Mouse (Mus musculus) stomach, postnatal 0 days (tissue): ENCODE measurements around the gene Cryba4. TPM values are rescaled to one million over a fixed set of nuclear protein-coding genes. Genes with fewer than 3 reads are reported as not detected.

Experiments
- ATAC-seq: fragments of 200-750 bp; cut with Nextera tagmentation; 2 replicates; pipeline ENCODE4 v1.8.0; 2017; ENCODE audit not compliant: low FRiP score, low TSS enrichment
- DNase-seq: peaks from one replicate; pipeline ENCODE4 v3.0.0-alpha.2; 2016; ENCODE audit warnings: low spot score
- H3K27ac ChIP-seq: fragments of 300-500 bp; sonication (generic); replicated peaks from 2 replicates; pipeline ENCODE4 v1.5.1; 2014; ENCODE audit warnings: mild to moderate bottlenecking, control low read depth
- H3K27me3 ChIP-seq: fragments of 300-500 bp; sonication (generic); 2 replicates; pipeline ENCODE4 v1.6.1; 2014; ENCODE audit warnings: low read length; ENCODE audit not compliant: control insufficient read depth, insufficient read depth
- H3K36me3 ChIP-seq: fragments of 300-500 bp; sonication (generic); 2 replicates; pipeline ENCODE4 v1.6.1; 2014; ENCODE audit warnings: low read length, mixed read lengths; ENCODE audit not compliant: control insufficient read depth, insufficient read depth
- H3K4me1 ChIP-seq: fragments of 300-500 bp; sonication (generic); replicated peaks from 2 replicates; pipeline ENCODE4 v1.6.1; 2014; ENCODE audit warnings: antibody characterized with exemption; ENCODE audit not compliant: control insufficient read depth, insufficient read depth
- H3K4me2 ChIP-seq: fragments of 300-500 bp; sonication (generic); replicated peaks from 2 replicates; pipeline ENCODE4 v1.6.1; 2014; ENCODE audit warnings: low read depth, mild to moderate bottlenecking, control low read depth, moderate library complexity
- H3K4me3 ChIP-seq: fragments of 300-500 bp; sonication (generic); 2 replicates; pipeline ENCODE4 v1.5.1; 2014; ENCODE audit warnings: low read depth, low read length, control low read depth
- H3K9ac ChIP-seq: fragments of 300-500 bp; sonication (generic); 2 replicates; pipeline ENCODE4 v1.6.1; 2014; ENCODE audit warnings: mild to moderate bottlenecking, low read length, control low read depth, mixed read lengths
- H3K9me3 ChIP-seq: fragments of 300-500 bp; sonication (generic); 2 replicates; pipeline ENCODE4 v1.6.1; 2016; ENCODE audit warnings: low read length; ENCODE audit not compliant: control insufficient read depth
- CTCF ChIP-seq: IDR thresholded peaks from 2 replicates; pipeline ENCODE4 v1.5.1; 2016; ENCODE audit warnings: antibody characterized with exemption, low read depth, mild to moderate bottlenecking, moderate library complexity
- EP300 ChIP-seq: optimal IDR thresholded peaks from 2 replicates; pipeline ENCODE3; 2016; ENCODE audit warnings: antibody characterized with exemption
- WGBS: fragments of 180-500 bp; shearing (Covaris S2); extraction: QIAGEN DNeasy Blood & Tissue Kit; methylation state at CpG from one replicate; pipeline ENCODE4 v1.1.7; 2014; 5-methylcytosine and 5-hydroxymethylcytosine counted together
- polyA plus RNA-seq: library from polyadenylated mRNA; unstranded; fragments of >200 nt; fragmentation: Nextera tagmentation; extraction: Ambion mirVana; gene quantifications from 2 replicates; pipeline ENCODE4 v1.2.1, GENCODE M21; 2015

Gene Cryba4
- polyA plus RNA-seq, 1 experiment from 2014 or later, result 2.2 TPM

DNA sequence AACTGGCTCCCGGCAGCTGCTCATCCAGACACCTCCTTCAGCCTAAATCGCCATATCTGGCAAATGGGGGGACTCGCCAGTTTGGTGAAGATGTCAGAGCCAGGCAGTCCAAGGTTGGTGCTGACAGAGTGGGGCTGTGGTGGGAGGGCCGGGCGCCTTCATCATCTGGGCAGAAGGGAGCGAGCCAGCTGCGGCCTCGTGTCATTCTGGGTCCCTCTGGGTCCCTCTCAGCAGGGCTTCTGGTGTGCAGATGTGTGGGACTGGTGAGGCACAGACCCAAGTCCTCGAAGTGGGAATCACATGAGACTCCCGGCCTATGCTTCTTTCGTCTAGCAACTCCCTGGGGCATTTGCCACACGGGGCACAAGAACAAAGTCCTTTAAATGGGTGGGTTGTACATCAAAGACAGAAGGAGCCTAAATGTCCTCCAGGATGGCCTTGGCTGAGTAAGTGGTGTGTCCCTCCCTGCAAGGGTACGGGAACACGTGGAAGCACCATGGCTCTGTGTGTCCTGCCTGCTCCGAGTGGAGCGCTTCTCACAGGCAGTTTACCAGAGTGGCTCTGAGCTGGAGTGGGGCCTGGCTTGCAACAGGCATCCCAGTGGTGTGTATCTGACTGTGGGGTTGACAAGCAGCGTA lies 40.1 kb upstream of the Cryba4 start:
- no peak overlapping the region for H3K4me2 ChIP-seq
- 83% methylated on average over 17 of the region's 17 CpGs for WGBS

DNA sequence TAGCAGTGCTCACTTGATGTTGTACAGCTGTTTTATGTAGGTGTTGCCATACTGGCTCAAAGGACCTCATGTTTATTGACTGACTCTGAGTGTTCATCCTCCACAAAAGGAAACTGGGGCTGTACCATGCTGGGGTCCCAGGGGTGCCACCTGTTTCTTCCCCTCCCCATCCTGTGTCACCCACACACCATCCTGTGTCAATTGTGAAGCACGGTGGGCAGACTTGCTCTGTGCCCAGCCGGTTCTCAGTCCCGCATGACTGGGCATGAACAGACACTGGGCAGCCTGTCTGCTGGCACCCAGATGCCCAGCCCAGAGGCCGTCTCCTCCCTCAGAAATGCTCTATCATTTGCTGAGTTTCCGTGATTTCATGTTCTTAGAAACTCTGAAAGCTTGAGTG lies 39.5 kb upstream of the Cryba4 start:
- no peak for DNase-seq
- 81% methylated on average over 5 of the region's 5 CpGs for WGBS
- H3K36me3 ChIP-seq, result no peaks in the 10 kb centered on the region
- no peaks in the 10 kb centered on the region for H3K27me3 ChIP-seq
- no peak for ATAC-seq
- H3K9me3 ChIP-seq, result no peaks in the 10 kb centered on the region
- no peak overlapping the region for H3K27ac ChIP-seq
- no peak overlapping the region for H3K9ac ChIP-seq
- no peak overlapping the region for H3K4me2 ChIP-seq
- TF ChIP-seq EP300, result no peak
- TF ChIP-seq CTCF, result no peak
- H3K4me1 ChIP-seq, result peaks cover 4% of the 10 kb centered on the region; the same call in 1 of the 2 replicates
- H3K4me3 ChIP-seq, result no peak overlapping the region

More for the DNA sequence above, 40.1 kb upstream of the Cryba4 start:
- DNase-seq (no peak), ATAC-seq (no peak)
- TF ChIP-seq EP300 (no peak), CTCF (no peak)
- Histone ChIP-seq H3K4me1 (peaks cover 4% of the 10 kb centered on the region; the same call in 1 of the 2 replicates), H3K27me3 (no peaks in the 10 kb centered on the region), H3K9ac (no peak overlapping the region), H3K27ac (no peak overlapping the region), H3K9me3 (no peaks in the 10 kb centered on the region), H3K36me3 (no peaks in the 10 kb centered on the region), H3K4me3 (no peak overlapping the region)

DNA sequence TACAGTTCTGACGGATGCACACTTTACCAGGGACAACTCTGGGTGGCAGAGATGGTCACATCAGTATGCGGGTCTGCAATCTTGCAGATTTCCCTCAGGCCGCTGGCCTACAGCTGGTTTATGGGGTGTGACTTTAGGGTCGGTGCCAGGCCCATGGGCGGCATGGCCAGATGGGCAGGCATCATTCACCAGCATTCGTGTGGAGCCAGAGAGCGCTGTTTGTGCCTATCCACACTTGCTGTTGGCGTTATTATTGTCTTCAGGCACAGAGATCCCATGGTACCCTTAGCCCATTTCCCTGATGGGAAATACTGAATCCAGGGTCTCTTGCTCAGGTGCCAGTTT lies 38.2 kb upstream of the Cryba4 start:
- WGBS, result 88% methylated on average over 8 of the region's 8 CpGs
- Histone ChIP-seq H3K9ac (no peak overlapping the region), H3K27ac (no peak overlapping the region), H3K36me3 (no peaks in the 10 kb centered on the region), H3K9me3 (no peaks in the 10 kb centered on the region), H3K27me3 (no peaks in the 10 kb centered on the region), H3K4me3 (no peak overlapping the region), H3K4me1 (peaks cover 4% of the 10 kb centered on the region; the same call in 1 of the 2 replicates), H3K4me2 (no peak overlapping the region)
- DNase-seq, result no peak
- TF ChIP-seq CTCF (no peak), EP300 (no peak)
- ATAC-seq, result no peak

DNA sequence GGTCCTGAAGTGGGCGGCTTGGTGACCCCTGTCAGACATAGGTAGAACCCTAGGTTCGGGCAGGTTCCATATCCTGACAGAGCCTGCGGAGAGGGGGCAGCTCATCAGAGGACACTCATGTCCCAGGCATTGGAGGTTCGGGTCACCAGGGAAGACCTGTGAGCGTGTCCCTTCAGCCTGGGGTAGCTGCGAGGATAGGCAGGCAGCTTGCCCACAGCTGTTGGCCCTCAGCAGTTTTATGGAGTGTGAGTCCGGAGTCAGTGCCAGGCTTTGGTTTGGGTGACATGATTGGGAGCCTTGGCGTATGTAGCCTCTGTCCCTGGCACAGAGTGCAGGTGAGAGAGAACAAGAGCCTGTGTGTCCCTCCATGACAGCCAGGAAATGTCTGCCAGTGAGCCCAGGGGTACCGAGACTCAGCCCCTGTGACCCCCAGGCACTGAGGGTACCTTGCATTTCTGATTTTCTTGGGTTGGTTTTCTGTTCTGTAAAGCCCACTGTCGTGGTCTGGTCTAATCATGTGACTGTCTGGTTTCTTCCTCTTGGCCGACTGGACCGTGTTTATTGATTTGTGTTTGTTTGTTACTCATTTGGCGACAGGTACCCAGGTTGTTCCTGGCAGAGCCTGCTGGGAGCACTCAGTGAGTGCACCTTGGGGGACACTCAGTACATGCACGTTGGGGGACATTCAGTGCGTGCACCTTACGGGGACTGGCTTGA lies 37.7 kb upstream of the Cryba4 start:
- Histone ChIP-seq H3K9me3 (no peaks in the 10 kb centered on the region), H3K36me3 (no peaks in the 10 kb centered on the region), H3K4me1 (peaks cover 4% of the 10 kb centered on the region; the same call in 1 of the 2 replicates), H3K4me3 (no peak overlapping the region), H3K27me3 (no peaks in the 10 kb centered on the region), H3K27ac (no peak overlapping the region), H3K4me2 (no peak overlapping the region; the same call in 1 of the 2 replicates), H3K9ac (no peak overlapping the region)
- WGBS, result 80% methylated on average over 16 of the region's 16 CpGs
- TF ChIP-seq CTCF, result no peak
- no peak for TF ChIP-seq EP300
- no peak for DNase-seq
- ATAC-seq, result no peak

DNA sequence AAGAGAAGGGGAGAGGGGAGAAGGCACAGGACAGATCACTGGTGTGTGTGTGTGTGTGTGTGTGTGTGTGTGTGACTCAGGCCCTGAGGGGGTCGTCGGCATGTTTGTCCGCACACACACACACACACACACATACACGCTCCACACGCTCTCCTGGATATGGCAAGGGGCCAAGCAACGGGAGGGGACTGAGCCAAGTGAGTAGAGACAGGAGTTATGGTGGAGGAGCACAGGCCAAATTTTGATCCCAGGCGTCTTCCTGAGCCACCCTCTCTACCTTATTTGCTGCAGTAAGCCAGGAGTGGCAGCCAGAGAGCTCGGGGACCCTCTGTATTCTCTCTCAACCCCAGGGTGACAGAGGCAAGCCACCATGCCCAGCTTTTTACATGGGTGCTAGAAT lies 36.9 kb upstream of the Cryba4 start:
- H3K4me1 ChIP-seq, result peaks cover 4% of the 10 kb centered on the region; the same call in 1 of the 2 replicates
- DNase-seq, result peak; percentile 41
- no peaks in the 10 kb centered on the region for H3K36me3 ChIP-seq
- no peaks in the 10 kb centered on the region for H3K27me3 ChIP-seq
- H3K4me2 ChIP-seq, result no peak overlapping the region
- WGBS, result 28% methylated on average over 6 of the region's 8 CpGs
- TF ChIP-seq EP300, result no peak
- H3K9me3 ChIP-seq, result no peaks in the 10 kb centered on the region
- no peak overlapping the region for H3K4me3 ChIP-seq
- no peak for ATAC-seq
- H3K27ac ChIP-seq, result no peak overlapping the region
- H3K9ac ChIP-seq, result no peak overlapping the region
